Mouse (Mus musculus): ENCODE measurements at regions not wholly inside any gene's neighbourhood (a gene's known extent, or its start where the extent isn't known, plus 50 kb on each side); places are given as distances from the start of the nearest gene placed in this dataset.

- DNase-seq (ENCODE audit: low spot score) (no peak), ATAC-seq (ENCODE audit: low FRiP score) (no peak)
- Histone ChIP-seq H3K4me1 (replicated peaks; ENCODE audit: control insufficient read depth, insufficient read depth, low read length) (no peaks in the 10 kb centered on the region), H3K4me3 (ENCODE audit: low read depth, low read length) (no peak overlapping the region), H3K36me3 (ENCODE audit: control insufficient read depth, insufficient read depth, low read length) (no peaks in the 10 kb centered on the region), H3K4me2 (replicated peaks; ENCODE audit: low read depth, low read length) (no peak overlapping the region), H3K27ac (ENCODE audit: low read depth, low read length) (no peak overlapping the region), H3K9me3 (ENCODE audit: control insufficient read depth, low read length) (no peaks in the 10 kb centered on the region), H3K9ac (ENCODE audit: low read depth, low read length) (no peak overlapping the region), H3K27me3 (ENCODE audit: control insufficient read depth, insufficient read depth, low read length) (no peaks in the 10 kb centered on the region)
- 87% methylated on average over 11 of the region's 11 CpGs for WGBS
These were observed 121.4 kb downstream of the Otor start for GRCm38 (mm10) chr2:143199583-143200249.

DNA sequence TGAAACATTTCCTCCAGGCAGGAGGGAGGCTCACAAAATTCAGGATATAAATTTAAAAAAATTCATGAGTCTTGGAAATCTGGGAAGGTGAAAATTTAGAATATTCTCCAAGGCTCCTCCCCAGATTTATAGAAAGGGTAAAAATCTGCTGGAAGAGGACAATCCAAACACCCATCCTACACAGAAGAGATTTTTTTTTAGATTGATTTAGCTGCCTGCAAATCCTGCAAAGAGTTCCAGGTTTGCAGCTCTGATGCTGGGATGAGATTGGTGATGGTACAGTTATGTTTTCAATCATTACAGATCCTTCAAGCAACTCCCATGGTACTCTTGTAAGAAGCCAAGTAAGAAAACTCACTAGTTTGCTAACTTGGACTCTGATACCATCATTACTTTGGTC lies 127.8 kb downstream of the Otor start:
- Histone ChIP-seq H3K9ac (ENCODE audit: low read depth, low read length) (no peak overlapping the region), H3K27ac (ENCODE audit: low read depth, low read length) (no peak overlapping the region), H3K4me3 (ENCODE audit: low read depth, low read length) (no peak overlapping the region), H3K9me3 (ENCODE audit: control insufficient read depth, low read length) (no peaks in the 10 kb centered on the region), H3K36me3 (ENCODE audit: control insufficient read depth, insufficient read depth, low read length) (no peaks in the 10 kb centered on the region), H3K4me1 (replicated peaks; ENCODE audit: control insufficient read depth, insufficient read depth, low read length) (no peaks in the 10 kb centered on the region), H3K4me2 (replicated peaks; ENCODE audit: low read depth, low read length) (no peak overlapping the region), H3K27me3 (ENCODE audit: control insufficient read depth, insufficient read depth, low read length) (no peaks in the 10 kb centered on the region)
- no peak for DNase-seq (ENCODE audit: low spot score)
- ATAC-seq (ENCODE audit: low FRiP score) = no peak

GRCm38 (mm10) chr2:143207191-143207590 lies 128.9 kb downstream of the Otor start:
- Histone ChIP-seq H3K4me1 (replicated peaks; ENCODE audit: control insufficient read depth, insufficient read depth, low read length) (no peaks in the 10 kb centered on the region), H3K9ac (ENCODE audit: low read depth, low read length) (no peak overlapping the region), H3K27me3 (ENCODE audit: control insufficient read depth, insufficient read depth, low read length) (no peaks in the 10 kb centered on the region), H3K4me2 (replicated peaks; ENCODE audit: low read depth, low read length) (no peak overlapping the region), H3K36me3 (ENCODE audit: control insufficient read depth, insufficient read depth, low read length) (no peaks in the 10 kb centered on the region), H3K4me3 (ENCODE audit: low read depth, low read length) (no peak overlapping the region), H3K9me3 (ENCODE audit: control insufficient read depth, low read length) (no peaks in the 10 kb centered on the region), H3K27ac (ENCODE audit: low read depth, low read length) (no peak overlapping the region)
- ATAC-seq (ENCODE audit: low FRiP score) (no peak), DNase-seq (ENCODE audit: low spot score) (peak; percentile 71)
- WGBS = 42% methylated on average over 5 of the region's 5 CpGs

DNA sequence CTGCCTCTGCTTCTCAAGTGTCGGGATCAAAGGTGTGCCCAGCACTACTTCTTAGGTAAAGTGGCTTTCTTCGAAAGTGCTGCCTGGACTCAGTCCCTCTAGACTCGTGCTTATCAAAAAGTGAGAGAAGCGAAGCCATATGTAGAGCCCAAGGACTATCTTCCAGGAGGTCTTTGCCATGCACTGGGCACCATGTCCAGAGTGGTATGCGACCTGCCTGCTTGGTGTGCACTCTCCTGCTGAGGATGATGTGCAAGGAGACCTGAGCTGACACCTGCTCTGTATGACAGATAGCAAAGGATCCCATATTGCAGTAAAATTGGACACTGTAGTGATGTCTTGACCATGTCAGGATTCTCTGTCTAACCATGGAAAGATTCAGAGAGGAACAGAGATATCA lies 139.0 kb downstream of the Otor start:
- Histone ChIP-seq H3K27ac (ENCODE audit: low read depth, low read length) (no peak overlapping the region), H3K4me2 (replicated peaks; ENCODE audit: low read depth, low read length) (no peak overlapping the region), H3K9me3 (ENCODE audit: control insufficient read depth, low read length) (no peaks in the 10 kb centered on the region), H3K4me3 (ENCODE audit: low read depth, low read length) (no peak overlapping the region), H3K36me3 (ENCODE audit: control insufficient read depth, insufficient read depth, low read length) (no peaks in the 10 kb centered on the region), H3K9ac (ENCODE audit: low read depth, low read length) (no peak overlapping the region), H3K27me3 (ENCODE audit: control insufficient read depth, insufficient read depth, low read length) (no peaks in the 10 kb centered on the region), H3K4me1 (replicated peaks; ENCODE audit: control insufficient read depth, insufficient read depth, low read length) (no peaks in the 10 kb centered on the region)
- DNase-seq (ENCODE audit: low spot score) (no peak), ATAC-seq (ENCODE audit: low FRiP score) (no peak)
- WGBS = 92% methylated on average over 5 of the region's 5 CpGs

- DNase-seq (ENCODE audit: low spot score) (no peak), ATAC-seq (ENCODE audit: low FRiP score) (no peak)
- H3K9me3 ChIP-seq (ENCODE audit: control insufficient read depth, low read length) = no peaks in the 10 kb centered on the region
- no peaks in the 10 kb centered on the region for H3K27me3 ChIP-seq (ENCODE audit: control insufficient read depth, insufficient read depth, low read length)
- no peak overlapping the region for H3K4me2 ChIP-seq (replicated peaks; ENCODE audit: low read depth, low read length)
- no peak overlapping the region for H3K4me3 ChIP-seq (ENCODE audit: low read depth, low read length)
- no peaks in the 10 kb centered on the region for H3K4me1 ChIP-seq (replicated peaks; ENCODE audit: control insufficient read depth, insufficient read depth, low read length)
- H3K36me3 ChIP-seq (ENCODE audit: control insufficient read depth, insufficient read depth, low read length) = no peaks in the 10 kb centered on the region
- H3K27ac ChIP-seq (ENCODE audit: low read depth, low read length) = no peak overlapping the region
- H3K9ac ChIP-seq (ENCODE audit: low read depth, low read length) = no peak overlapping the region
- WGBS = 78% methylated on average over 5 of the region's 5 CpGs
These were observed 139.6 kb downstream of the Otor start for GRCm38 (mm10) chr2:143217760-143218358.

- Histone ChIP-seq H3K27ac (ENCODE audit: low read depth, low read length) (no peak overlapping the region), H3K9ac (ENCODE audit: low read depth, low read length) (no peak overlapping the region), H3K9me3 (ENCODE audit: control insufficient read depth, low read length) (no peaks in the 10 kb centered on the region), H3K4me3 (ENCODE audit: low read depth, low read length) (no peak overlapping the region), H3K4me1 (replicated peaks; ENCODE audit: control insufficient read depth, insufficient read depth, low read length) (no peaks in the 10 kb centered on the region), H3K27me3 (ENCODE audit: control insufficient read depth, insufficient read depth, low read length) (no peaks in the 10 kb centered on the region), H3K36me3 (ENCODE audit: control insufficient read depth, insufficient read depth, low read length) (no peaks in the 10 kb centered on the region), H3K4me2 (replicated peaks; ENCODE audit: low read depth, low read length) (no peak overlapping the region)
- ATAC-seq (ENCODE audit: low FRiP score) (no peak), DNase-seq (ENCODE audit: low spot score) (no peak)
- WGBS = 70% methylated on average over 1 of the region's 1 CpGs
These were observed 144.1 kb downstream of the Otor start for GRCm38 (mm10) chr2:143222326-143222725.

DNA sequence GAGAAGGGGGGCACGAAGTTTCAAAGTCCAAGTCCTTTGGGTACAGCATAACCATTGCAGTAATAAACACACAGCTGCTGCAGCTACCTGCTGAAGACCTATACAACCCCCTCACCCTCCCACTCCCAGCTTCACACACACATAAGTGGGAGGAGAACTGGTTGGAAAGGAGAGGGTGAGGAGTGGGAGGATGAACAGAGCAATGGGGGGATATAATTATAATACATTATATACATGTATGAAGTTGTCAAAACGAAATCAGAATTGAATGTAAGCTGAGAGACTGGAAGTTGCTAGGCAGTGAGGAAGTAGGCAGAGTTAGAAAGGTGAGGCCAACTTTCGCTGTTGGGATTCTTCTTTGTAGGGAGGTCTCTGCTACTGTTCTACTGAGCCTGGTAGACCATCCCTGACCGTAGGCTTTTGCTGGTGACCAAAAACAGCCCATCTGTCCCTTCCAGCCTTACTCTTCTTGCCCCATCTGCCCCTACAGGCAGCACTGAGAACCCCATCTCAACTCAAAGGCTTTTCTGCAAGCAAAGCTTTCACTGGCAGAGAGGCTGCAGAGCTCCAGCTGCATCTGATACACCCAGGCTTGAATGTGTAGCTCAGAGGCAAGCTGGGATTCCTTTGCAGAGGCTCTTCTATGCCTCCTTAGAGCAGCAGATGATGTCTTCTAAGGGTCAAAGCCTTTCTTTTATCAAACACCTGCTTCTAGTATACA lies 146.3 kb downstream of the Otor start:
- Histone ChIP-seq H3K9ac (ENCODE audit: low read depth, low read length) (no peak overlapping the region), H3K27me3 (ENCODE audit: control insufficient read depth, insufficient read depth, low read length) (no peaks in the 10 kb centered on the region), H3K4me2 (replicated peaks; ENCODE audit: low read depth, low read length) (no peak overlapping the region), H3K4me3 (ENCODE audit: low read depth, low read length) (no peak overlapping the region), H3K36me3 (ENCODE audit: control insufficient read depth, insufficient read depth, low read length) (no peaks in the 10 kb centered on the region), H3K9me3 (ENCODE audit: control insufficient read depth, low read length) (no peaks in the 10 kb centered on the region), H3K4me1 (replicated peaks; ENCODE audit: control insufficient read depth, insufficient read depth, low read length) (no peaks in the 10 kb centered on the region), H3K27ac (ENCODE audit: low read depth, low read length) (no peak overlapping the region)
- DNase-seq (ENCODE audit: low spot score) = no peak
- WGBS = 65% methylated on average over 4 of the region's 4 CpGs
- ATAC-seq (ENCODE audit: low FRiP score) = no peak

DNA sequence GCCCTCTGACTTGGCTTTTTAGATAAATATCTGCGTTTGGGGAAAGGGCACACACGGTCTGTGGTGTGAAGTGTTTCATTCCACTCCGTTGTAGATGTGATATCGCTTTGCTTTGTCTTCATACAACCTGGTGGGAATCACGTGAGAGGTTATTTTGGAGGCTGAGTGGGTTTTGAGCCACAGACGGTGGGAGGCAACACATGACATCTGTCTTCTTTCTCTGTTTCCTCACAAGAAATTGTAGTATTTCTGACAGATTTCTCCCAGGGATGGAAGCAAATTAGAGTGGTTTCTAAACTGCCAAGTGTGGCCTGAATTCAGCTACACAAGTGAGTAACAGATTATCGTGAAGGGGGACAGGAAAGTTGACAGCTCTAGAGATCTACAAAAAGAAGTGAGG lies 155.5 kb downstream of the Otor start:
- DNase-seq (ENCODE audit: low spot score) = no peak
- no peaks in the 10 kb centered on the region for H3K27me3 ChIP-seq (ENCODE audit: control insufficient read depth, insufficient read depth, low read length)

GRCm38 (mm10) chr2:143240274-143240673 lies 162.0 kb downstream of the Otor start:
- no peaks in the 10 kb centered on the region for H3K4me1 ChIP-seq (replicated peaks; ENCODE audit: control insufficient read depth, insufficient read depth, low read length)
- no peaks in the 10 kb centered on the region for H3K9me3 ChIP-seq (ENCODE audit: control insufficient read depth, low read length)
- no peak overlapping the region for H3K4me3 ChIP-seq (ENCODE audit: low read depth, low read length)
- no peaks in the 10 kb centered on the region for H3K36me3 ChIP-seq (ENCODE audit: control insufficient read depth, insufficient read depth, low read length)
- H3K27me3 ChIP-seq (ENCODE audit: control insufficient read depth, insufficient read depth, low read length) = no peaks in the 10 kb centered on the region
- H3K4me2 ChIP-seq (replicated peaks; ENCODE audit: low read depth, low read length) = no peak overlapping the region
- DNase-seq (ENCODE audit: low spot score) (no peak), ATAC-seq (ENCODE audit: low FRiP score) (no peak)
- WGBS = 82% methylated on average over 4 of the region's 4 CpGs
- H3K27ac ChIP-seq (ENCODE audit: low read depth, low read length) = no peak overlapping the region
- H3K9ac ChIP-seq (ENCODE audit: low read depth, low read length) = no peak overlapping the region

More for the DNA sequence above, 155.5 kb downstream of the Otor start:
- Histone ChIP-seq H3K9me3 (ENCODE audit: control insufficient read depth, low read length) (no peaks in the 10 kb centered on the region), H3K4me3 (ENCODE audit: low read depth, low read length) (no peak overlapping the region), H3K4me1 (replicated peaks; ENCODE audit: control insufficient read depth, insufficient read depth, low read length) (no peaks in the 10 kb centered on the region), H3K36me3 (ENCODE audit: control insufficient read depth, insufficient read depth, low read length) (no peaks in the 10 kb centered on the region), H3K27ac (ENCODE audit: low read depth, low read length) (no peak overlapping the region), H3K9ac (ENCODE audit: low read depth, low read length) (no peak overlapping the region), H3K4me2 (replicated peaks; ENCODE audit: low read depth, low read length) (no peak overlapping the region)
- no peak for ATAC-seq (ENCODE audit: low FRiP score)
- WGBS = 84% methylated on average over 7 of the region's 7 CpGs
